Mouse (Mus musculus): ENCODE results near the gene Gdf3.
"Not testable (repeated sequence)": the region's sequence is repeated elsewhere in the genome, so short reads cannot be mapped to it uniquely, and the experiment has no call there.

The Gdf3 gene

DNA sequence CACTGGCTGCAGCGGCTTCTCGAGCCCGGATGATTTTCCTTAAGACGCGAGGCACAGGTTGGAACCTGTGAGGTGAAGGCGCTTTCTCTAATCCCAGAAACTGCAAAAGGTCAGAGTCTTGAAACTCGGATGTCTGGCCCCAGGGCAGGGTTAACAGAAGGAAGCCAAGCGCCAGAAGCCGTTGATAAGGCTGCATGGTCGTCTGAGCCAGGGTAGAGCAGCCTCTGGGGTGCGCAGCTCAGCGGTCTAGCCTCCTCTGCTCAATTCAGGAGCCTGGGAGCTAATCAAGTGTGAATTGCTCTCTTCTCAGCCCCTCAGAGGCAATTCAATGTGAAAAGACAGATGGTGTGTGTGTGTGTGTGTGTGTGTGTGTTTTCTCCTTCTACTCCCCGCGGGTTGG lies at the start of gene Gdf3:
Gene Gdf3 (minus strand): TSS at position 317 of the 400 bp plus-strand sequence.
- no peak for DNase-seq (ENCODE audit: low spot score)

DNA sequence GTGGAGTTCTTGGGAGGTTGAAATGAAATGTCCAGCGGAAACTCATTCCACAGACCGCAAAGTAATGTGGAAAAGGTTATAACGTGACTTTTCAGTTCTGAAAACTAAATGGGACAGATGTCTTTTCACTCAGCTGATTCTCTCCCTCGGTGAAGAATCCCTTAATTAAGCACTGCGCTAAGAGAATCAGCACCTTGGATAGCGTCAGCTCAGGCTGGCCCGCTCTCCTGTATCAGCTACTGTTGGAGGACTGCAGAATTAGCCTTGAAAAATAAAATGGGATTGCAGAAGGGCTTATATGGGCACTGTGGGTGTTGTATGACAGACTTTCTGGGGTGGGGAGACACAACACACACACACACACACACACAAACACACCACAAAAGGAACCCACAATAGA lies 49.7 kb upstream of the Gdf3 start:
- DNase-seq (ENCODE audit: low spot score) = peak; percentile 13

DNA sequence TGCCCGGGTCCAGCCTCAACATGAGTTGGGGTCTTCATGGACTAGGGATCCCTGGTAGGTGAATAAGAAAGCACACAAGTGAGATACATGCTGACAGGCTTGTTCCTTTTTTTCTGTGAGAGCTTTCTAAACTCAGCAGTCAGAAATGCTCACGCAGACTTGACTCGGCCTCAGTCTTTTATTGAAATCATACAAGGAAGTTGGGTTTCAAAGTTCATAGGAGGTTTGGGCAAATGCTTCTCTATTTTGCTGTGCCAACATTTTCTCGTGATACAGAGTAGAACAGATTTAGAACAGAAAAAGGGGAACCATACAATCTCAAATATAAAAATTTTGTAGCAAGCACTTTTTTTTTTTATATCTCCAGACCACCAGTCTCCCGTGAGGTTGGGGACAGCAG lies 47.7 kb upstream of the Gdf3 start:
- DNase-seq (ENCODE audit: low spot score) = no peak

DNA sequence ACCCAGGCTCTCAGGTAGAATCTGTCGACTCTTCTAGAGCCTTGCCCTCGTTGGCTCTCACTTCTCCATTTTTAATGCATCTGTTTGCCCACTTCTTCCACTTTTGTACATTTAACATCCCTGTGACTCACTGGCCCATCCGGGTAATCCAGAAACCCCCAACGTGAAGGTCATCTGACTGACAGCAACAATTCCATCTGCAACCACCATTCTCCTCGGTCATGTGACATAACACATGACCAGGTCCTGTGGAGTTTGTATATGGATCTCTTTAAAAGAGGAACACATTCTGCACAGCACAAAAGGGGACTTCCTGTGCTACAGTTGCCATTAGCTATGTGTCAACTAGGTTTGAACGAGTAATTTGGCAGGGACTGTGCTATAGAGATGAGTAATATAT lies 44.4 kb upstream of the Gdf3 start:
- no peak for DNase-seq (ENCODE audit: low spot score)

DNA sequence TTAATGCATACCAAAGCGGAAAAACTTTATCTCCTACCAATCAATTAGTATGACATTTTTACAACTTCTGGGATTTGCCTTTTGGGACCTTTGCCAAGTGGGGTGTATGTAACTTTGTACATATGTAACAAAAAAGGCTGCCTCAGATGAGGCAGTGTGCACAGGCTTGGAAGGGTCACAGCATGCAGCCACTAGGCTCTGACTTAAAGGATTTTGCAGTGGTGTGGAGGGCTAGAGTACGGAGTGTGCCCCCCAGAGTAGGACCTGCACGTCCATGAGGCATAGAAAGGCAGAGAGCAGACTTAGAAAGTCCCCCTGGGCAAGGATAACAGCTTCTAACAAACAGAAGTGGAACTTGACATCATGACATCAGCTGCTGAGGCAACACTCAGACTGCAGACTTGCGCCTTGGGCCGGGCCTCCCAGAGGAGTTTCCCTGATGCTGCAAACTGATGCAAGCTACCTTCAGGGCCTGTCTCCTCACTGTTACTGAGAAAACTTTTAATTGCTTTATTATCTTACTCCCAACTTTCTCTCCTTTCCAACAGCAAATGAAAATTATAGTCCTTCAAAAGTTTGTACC lies 40.6 kb upstream of the Gdf3 start:
- no peak for DNase-seq (ENCODE audit: low spot score)

DNA sequence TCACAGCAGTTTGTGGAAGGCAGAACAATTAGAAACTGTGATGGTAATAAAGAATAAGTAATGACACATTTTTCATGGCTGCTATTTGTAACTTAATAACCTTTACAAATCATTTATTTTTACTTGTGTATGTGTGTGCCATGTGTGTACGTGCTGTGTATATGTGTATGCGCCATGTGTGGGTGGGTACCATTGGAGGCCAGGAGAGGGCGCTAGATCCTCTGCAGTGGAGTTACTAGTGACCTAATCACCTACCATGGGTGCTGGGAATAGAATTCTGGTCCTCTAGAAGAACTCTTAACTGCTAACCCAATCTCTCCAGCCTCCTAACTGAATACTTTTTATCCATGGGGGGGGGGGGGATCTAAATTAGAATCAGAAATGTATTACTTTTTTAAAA lies 40.0 kb upstream of the Gdf3 start:
- no peak for DNase-seq (ENCODE audit: low spot score)

DNA sequence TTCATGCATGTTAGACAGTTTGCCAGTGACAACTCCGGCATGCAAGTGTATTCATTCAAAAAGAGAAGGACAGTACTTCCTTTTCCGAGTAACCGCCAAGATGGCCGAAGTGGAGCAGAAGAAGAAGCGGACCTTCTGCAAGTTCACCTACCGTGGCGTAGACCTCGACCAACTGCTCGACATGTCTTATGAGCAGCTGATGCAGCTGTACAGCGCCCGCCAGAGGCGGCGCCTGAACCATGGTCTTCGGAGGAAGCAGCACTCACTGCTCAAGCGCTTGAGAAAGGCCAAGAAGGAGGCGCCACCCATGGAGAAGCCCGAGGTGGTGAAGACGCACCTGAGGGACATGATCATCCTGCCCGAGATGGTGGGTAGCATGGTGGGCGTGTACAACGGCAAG lies 34.3 kb upstream of the Gdf3 start:
- DNase-seq (ENCODE audit: low spot score) = not testable (repeated sequence)

DNA sequence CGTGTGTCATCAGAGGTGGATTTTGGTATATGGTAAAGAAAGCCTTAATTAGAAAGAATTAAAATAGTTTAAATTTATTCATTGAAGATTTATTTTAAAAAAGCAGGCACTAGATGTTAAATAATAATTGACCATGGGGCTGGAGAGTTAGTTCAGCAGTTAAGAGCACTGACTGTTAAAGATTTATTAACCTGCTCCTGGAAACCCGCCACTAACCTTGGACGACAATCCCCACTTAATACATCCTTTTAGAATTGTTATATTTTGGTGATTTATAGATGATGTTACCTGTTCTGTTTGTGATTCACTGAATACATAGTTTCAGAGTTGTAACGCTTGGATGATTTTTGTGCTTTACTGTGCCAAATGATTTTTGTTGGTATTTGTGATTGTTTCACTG lies 27.7 kb upstream of the Gdf3 start:
- not testable (repeated sequence) for DNase-seq (ENCODE audit: low spot score)

DNA sequence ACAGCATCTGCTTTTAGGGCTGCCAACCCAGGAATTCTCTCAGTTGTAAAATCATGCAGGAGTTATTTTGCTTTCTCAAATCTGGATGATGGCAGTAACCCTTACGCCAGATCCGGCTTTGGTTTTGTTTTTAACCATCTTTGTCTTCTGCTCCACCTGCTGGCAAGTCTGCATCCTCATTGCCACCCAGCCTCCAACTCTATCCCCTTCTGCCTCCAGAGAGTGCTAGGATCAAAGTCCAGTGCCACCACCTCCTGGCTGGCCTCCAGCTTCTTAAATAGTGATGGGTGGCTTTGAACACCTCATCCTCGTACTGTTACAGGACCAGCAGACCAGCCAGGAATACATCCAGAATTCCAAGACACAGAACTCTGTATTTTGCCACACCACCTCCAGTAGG lies 26.8 kb upstream of the Gdf3 start:
- no peak for DNase-seq (ENCODE audit: low spot score)

DNA sequence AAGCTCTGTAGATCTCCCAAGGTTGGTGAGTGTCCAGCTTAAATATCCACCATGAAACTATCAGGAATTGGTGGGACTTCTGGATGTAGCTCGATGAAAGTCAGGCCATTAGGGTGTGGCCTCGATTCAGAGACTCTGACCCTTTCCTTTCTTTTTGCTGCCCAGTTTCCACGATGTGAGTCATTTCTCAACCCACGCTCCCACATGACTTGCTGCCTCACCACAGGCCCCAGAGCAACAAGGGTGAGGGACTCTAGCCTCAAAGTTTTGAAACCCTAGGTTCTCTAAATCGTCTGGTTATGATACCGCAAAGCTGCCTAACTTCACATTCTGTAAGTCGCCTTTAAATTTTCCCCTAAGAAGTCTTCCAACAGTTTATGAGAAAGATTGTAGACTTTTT lies 25.4 kb upstream of the Gdf3 start:
- DNase-seq (ENCODE audit: low spot score) = no peak

DNA sequence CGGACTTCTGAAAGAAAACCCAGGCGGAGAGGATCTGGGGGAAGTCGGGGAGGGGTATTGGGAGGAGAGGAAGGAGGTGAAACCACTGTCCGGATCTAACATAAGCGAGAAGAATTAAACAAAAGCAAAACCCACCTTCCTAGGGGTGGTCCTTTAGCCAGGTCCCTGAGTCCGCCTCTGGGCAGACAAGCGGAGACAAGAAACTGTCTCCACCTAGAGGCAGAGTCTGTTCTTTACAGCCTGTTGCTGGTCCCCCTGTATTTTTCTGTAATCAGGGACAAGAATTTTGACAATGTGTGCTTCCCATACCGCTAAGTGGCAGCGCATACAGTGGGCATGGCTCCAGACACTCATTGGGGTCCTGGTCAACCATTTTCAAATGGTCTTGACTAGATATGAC lies 23.5 kb upstream of the Gdf3 start:
- no peak for DNase-seq (ENCODE audit: low spot score)

DNA sequence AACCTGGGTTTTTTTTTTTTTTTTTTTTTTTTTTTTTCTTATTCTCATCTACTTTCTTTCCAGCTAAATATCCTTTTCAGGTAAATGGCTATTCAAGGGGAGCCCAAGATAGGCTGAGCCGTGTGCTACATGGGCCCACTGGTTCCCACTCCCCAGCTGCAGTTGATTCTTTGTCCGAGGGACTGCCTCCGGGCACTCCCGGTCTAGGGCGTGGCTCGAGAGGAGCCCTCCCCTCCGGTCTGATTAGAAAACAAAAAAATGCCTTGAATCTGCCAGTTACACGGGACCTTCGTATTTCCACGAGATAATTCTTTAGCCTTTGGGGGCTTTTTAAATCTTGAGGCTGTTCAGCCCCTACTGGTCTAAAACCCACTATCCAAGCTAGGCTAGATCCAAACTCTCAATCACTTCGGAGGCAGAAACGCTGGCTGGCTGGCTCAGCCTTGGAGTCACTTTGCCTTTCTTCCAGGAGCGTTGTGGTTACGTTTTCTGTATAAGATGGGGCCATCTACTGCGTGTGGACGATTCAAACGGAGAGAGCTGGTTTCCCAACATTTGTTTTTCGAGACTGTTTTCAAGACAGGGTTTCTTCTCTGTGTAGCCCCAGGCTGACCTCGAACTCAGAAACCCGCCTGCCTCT lies 17.7 kb upstream of the Gdf3 start:
- DNase-seq (ENCODE audit: low spot score) = no peak

DNA sequence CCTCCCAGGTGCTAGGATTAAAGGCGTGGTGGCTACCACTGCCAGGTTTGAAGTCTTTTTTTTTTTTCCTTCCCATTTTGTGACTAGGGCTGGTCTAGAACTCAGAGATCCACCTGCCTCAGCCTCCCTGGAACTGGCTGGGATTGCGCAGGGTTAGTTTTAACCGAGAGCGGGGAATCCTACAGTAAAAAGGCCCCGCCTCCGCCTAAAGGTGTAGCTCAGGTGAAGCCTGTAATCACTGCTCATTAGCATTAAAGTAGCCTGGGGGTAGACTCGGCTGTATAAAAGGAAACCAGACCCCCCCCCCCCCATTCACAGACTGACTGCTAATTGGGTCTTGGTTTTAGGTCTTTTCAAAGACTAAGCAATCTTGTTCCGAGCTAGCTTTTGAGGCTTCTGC lies 16.2 kb upstream of the Gdf3 start, which contains the start of gene Dppa3:
Gene Dppa3 (plus strand): TSS at position 301 of the 400 bp plus-strand sequence.
- DNase-seq (ENCODE audit: low spot score) = no peak

DNA sequence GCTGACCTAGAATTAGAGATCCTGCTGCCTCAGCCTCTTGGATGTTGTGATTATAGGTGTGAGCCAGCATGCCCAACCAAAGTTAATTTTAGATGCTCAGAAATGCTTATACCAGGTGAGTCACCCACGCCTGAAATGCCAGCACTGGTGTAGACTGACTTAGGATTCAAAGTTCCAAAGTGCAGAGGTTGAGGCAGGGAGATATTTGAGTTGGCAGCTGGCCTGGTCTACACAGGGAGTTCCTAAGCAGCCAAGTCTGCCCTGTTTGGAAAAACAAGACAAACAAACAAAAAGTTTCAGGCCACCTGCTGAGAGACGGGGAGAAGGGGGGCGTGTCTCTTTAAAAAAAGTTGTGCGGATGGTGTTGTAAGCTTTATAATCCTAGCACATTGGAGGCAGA lies 15.3 kb upstream of the Gdf3 start:
- no peak for DNase-seq (ENCODE audit: low spot score)

DNA sequence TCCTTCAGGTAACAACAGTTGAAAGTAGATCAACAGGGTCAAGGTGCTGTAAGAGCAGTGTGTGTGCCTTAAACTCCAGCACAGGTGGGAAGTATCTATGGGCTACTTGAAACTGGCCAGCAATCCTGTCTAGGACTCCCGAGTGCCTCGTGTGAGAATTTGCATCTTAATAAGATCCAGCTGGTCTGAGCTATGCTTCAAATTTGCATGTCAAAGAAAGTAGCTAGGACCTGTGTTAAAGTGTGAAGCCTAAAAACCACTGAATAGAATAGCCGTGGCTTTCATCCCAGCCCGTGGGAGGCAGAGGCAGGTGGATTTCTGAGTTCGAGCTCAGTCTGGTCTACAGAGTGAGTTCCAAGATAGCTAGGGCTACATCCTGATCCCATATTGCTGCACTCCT lies 14.6 kb upstream of the Gdf3 start:
- no peak for DNase-seq (ENCODE audit: low spot score)

DNA sequence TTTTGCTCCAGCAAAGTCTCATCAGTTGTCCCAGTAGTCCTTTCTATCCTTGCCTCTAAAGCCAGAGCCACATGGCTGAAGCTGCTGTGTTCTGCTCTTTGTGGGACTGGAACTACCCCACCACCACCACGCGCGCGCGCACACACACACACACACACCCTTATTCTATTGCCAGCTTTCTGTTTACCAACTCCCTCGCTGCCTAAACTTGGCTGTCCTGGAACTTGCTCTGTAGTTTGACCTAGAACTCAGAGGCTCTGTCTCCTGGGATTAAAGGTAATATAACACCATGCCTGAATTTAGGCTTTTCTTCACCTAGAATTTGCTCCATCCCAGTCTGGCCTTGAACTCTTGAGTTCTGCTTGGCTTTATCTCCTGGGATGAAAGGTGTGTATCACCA lies 11.2 kb upstream of the Gdf3 start:
- no peak for DNase-seq (ENCODE audit: low spot score)

DNA sequence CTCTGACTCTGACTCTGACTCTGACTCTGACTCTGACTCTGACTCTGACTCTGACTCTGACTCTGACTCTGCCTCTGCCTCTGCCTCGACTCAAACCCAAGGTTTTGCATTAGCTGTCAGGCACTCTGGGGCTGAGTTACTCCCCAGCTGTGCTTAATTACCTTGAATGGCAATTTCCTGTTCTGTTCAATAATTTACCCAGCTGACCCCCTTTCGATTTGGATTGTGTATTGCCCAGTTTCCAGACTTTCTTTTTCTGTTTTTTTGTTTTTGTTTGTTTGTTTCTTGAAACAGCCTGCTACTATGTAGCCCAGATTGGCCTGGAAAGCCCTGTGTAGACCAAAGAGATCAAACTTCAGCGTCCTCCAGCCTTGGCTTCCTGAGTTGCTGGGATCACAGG lies 6.1 kb upstream of the Gdf3 start:
- no peak for DNase-seq (ENCODE audit: low spot score)

DNA sequence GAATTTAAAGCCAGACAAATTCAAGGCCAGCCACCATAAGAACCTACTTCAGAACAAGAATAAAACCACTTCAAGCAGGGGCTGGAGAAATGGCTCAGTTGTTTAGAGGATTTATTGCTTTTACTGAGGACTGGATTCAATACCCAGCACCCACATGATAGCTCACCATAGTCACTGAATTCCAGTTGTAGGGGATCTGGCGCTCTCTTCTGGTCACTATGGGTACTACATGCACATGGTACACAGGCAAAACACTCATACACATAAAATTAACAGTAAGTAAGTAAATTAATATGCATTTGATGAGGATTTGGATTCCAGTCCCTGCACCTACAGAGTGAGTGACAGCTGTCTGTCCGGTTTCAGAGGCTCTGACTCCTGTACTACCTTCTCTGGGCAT lies 4.2 kb upstream of the Gdf3 start:
- no peak for DNase-seq (ENCODE audit: low spot score)

DNA sequence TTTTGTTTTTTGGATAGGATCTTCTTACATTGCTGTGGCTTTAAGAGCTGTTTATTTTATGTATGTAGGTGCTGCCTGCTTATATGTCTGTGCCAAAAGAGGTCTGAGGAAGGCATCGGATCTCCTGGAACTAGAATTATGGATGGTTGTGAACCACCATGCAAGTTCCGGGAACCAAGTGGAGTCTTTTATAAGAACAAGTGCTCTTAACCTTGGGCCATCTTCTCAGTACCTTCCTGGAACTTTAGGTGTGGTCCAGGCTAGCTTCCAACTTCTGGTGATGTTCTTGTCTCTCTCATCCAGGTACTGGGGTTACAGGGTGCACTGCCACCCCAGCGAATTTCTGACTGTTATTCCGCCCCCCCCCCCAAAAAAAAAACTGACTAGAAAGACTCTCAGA lies 2.5 kb upstream of the Gdf3 start:
- no peak for DNase-seq (ENCODE audit: low spot score)

DNA sequence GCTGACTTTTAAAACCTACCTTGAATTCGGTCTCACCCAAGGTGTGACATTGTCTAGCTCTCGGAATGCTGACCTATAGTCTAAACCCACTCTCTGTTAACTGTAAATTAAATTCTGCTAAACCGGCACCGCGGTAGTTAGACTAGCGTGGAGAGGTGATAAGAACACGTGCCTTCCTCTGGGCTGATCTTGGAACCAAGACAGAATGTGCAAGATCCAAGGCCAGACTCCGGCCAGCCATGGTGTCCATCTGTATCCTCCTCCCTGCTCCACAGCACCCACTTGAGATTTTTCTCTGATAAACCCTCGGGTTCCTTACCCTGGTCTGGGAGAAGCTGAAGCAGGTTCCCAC lies 534 bp downstream of the Gdf3 start:
- DNase-seq (ENCODE audit: low spot score) = no peak

DNA sequence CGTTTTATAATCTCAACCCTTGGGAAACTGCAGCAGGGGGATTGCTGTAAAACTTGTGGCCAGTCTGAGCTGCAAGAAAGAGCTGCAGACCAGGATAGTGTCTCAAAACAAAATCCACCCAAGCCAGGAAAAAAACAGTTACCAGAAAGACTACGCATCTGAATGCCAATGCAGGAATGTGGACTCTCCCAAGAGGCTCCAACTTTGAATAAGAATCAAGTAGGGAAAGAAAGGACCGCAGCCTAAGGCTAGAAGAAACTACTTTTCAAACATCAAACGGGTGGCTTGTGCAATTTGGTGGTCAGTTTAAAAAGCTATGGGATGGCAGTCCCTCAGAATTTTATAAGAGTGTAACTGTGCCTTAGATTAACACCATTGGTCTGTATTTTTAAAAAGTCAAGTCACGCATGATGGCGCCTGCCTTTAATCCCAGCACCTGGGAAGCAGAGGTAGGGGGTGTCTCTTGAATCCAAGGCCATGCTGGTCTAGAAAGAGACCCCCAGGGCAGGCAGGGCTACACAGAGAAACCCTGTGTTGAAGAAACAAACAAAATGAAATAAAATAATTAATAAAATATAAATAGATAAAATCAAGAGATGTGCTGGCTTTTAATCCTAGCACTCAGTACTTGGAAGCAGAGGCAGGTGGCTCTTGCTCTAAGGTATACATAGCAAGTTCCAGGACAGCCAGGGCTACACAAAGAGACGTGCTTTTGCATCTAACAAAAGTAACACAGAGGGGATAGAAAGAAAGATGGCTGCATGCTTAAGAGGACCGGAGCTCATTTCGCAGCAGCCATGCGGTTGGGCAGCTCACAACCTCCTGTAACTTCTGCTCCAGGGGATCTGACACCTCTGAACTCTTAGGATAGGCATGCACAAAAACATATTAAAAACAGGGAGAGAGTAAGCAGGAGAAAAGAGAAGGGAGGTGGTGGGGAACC lies 1.2 kb downstream of the Gdf3 start:
- no peak for DNase-seq (ENCODE audit: low spot score)

DNA sequence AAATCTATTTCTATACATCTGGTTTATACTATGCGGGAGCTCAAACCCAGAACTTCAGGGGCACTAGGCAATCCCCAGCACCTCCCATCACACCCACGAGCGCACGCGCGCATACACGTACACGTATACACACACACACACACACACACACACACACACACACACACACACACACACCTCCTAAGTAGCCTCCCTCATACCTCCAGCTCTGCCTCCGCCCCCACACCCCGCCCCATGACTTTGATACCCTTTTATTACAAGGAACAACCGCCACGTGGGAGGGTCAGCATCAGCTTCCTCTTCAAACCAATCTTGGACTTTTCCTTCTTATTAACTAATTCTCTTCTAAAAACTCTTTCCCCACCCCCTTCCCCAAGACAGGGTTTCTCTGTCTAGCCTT lies 2.2 kb downstream of the Gdf3 start:
- DNase-seq (ENCODE audit: low spot score) = no peak

DNA sequence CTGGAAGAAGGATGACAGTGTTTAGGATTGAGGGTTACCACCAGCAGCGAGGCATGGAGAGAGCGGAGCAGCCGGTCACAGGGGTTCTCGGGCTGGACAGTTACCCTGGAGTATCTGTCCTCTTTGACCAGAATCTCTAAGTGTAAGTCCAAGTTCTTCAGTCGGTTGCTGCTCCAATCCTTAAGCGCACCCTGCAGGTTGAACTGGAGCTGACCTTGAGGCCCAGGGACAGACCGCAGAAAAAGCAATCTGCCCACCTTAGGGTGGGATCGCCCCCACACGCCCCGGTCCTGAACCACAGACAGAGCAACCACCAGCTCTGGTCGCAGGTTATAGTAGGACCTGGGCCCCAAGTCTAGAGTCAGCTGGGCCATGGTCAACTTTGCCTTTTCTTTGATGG lies 3.2 kb downstream of the Gdf3 start:
- no peak for DNase-seq (ENCODE audit: low spot score)
